Comparison of ENCODE assay signal across 20 mouse cellular contexts in the genomic region with DNA sequence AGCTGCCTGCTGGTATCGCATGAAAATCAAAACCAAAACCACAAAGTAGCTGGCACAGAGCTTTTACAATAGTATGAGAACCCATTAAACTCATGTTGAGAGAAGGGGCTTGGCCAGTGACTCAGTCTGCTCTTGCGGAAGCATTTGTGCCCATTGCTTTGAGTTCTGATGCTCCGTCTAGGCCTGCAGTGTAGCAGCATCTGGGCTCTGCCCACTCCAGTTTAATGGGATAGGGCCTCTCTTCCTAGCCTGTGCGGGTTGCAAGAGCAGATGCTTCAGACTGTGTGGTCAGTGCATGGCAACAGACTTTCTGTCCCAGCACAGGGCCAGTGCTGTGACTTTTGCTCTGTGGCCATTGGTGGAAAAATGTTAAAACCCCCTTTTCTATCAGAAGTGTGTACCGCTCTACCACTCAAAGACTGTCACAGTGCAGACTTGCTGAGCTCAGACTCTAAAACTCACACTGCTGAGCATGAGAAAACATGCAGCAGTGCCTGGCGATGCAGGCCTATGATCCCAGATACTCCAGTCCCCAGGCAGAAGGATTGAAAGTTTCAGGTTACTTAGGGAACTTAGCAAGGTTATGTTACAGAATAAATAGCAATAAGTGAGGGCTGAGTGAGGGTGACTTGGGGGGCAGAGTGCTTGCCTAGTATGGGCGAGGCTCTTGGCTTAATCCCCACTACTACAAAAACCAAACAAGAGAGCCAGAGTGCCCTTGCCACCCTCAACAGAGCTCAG. TPM values are rescaled to one million over a fixed set of nuclear protein-coding genes. Genes with fewer than 3 reads are reported as not detected.
A peak's percentile ranks its signal among the peaks of the same experiment; 100 is the strongest.
DNase-seq lines count a peak whose midpoint lies in the region; ATAC-seq and TF ChIP-seq lines count a peak whose summit lies in the region.
"Had no signal": no experiment of that assay in that cellular context is flagged by ENCODE, and none has a peak within 500 bp of the region (broad histone marks: within the 10 kb centered on the region; RNA-seq: fewer than 3 reads in every experiment).

No protein-coding gene starts in this region.

- no peak overlapping the region for H3K9ac ChIP-seq in heart, embryonic 16.5 days (ENCODE audit: low read length)
- H3K9ac ChIP-seq in stomach, embryonic 14.5 days (replicated peaks; ENCODE audit: low read depth, low read length), result no peak overlapping the region
- H3K9ac ChIP-seq in stomach, postnatal 0 days (ENCODE audit: low read length), result no peak overlapping the region
- no peak overlapping the region for H3K9ac ChIP-seq in limb, embryonic 13.5 days
- H3K9ac ChIP-seq: forebrain, embryonic 12.5 days; heart, embryonic 13.5 days; hindbrain, embryonic 13.5 days had no signal

- H3K4me2 ChIP-seq in heart, embryonic 16.5 days (ENCODE audit: low read depth, low read length), result no peak overlapping the region
- no peak overlapping the region for H3K4me2 ChIP-seq in stomach, embryonic 14.5 days (replicated peaks; ENCODE audit: low read depth, low read length)
- H3K4me2 ChIP-seq in stomach, postnatal 0 days (replicated peaks; ENCODE audit: low read depth), result no peak overlapping the region
- H3K4me2 ChIP-seq in limb, embryonic 13.5 days (replicated peaks), result no peak overlapping the region
- H3K4me2 ChIP-seq: forebrain, embryonic 12.5 days; heart, embryonic 13.5 days; hindbrain, embryonic 13.5 days; midbrain, embryonic 11.5 days had no signal

- no peak for TF ChIP-seq CTCF in stomach, postnatal 0 days (IDR thresholded peaks at IDR 0.05; ENCODE audit: low read depth)

- H3K4me3 ChIP-seq in heart, embryonic 16.5 days (ENCODE audit: low read length), result no peak overlapping the region
- no peak overlapping the region for H3K4me3 ChIP-seq in stomach, embryonic 14.5 days (ENCODE audit: low read depth, low read length)
- H3K4me3 ChIP-seq in stomach, postnatal 0 days (ENCODE audit: low read depth, low read length), result no peak overlapping the region
- no peak overlapping the region for H3K4me3 ChIP-seq in limb, embryonic 13.5 days
- H3K4me3 ChIP-seq: forebrain, embryonic 12.5 days; heart, embryonic 13.5 days; hindbrain, embryonic 13.5 days had no signal

- H3K36me3 ChIP-seq in heart, embryonic 16.5 days (ENCODE audit: control insufficient read depth, insufficient read depth), result no peaks in the 10 kb centered on the region
- H3K36me3 ChIP-seq in stomach, embryonic 14.5 days (ENCODE audit: control insufficient read depth, insufficient read depth, low read length), result no peaks in the 10 kb centered on the region
- no peaks in the 10 kb centered on the region for H3K36me3 ChIP-seq in stomach, postnatal 0 days (ENCODE audit: control insufficient read depth, insufficient read depth, low read length)
- no peaks in the 10 kb centered on the region for H3K36me3 ChIP-seq in limb, embryonic 13.5 days
- H3K36me3 ChIP-seq: forebrain, embryonic 12.5 days; heart, embryonic 13.5 days; hindbrain, embryonic 13.5 days had no signal

- 81% methylated on average over 7 of the region's 7 CpGs for WGBS in heart, embryonic 16.5 days
- 72% methylated on average over 7 of the region's 7 CpGs for WGBS in stomach, embryonic 14.5 days
- 77% methylated on average over 7 of the region's 7 CpGs for WGBS in stomach, postnatal 0 days
- 68% methylated on average over 7 of the region's 7 CpGs for WGBS in limb, embryonic 13.5 days

- 0 out of 2 replicates have a peak, but pooled peaks have one; percentile 32 for ATAC-seq in heart, embryonic 16.5 days (replicated peaks; ENCODE audit: extremely low read depth, insufficient read depth, low FRiP score)
- ATAC-seq in stomach, embryonic 14.5 days (ENCODE audit: insufficient number of reproducible peaks, insufficient read depth, low FRiP score, low read depth), result peak; percentile 43; the same call in 1 of the 2 replicates
- no peak for ATAC-seq in stomach, postnatal 0 days (ENCODE audit: low FRiP score, low TSS enrichment)
- peak; percentile 81 for ATAC-seq in limb, embryonic 13.5 days (ENCODE audit: low FRiP score, low read depth)
- ATAC-seq in frontal cortex, adult (ENCODE audit: low TSS enrichment), result no peak
- ATAC-seq: CD4-positive, CD25-positive, alpha-beta regulatory T cell, adult 4 months; intestine, postnatal 0 days had no signal

- intact Hi-C loops in heart, postnatal 14 days (cut with DNase I), result no loop called here

- H3K9me3 ChIP-seq in heart, embryonic 16.5 days (replicated peaks; ENCODE audit: control insufficient read depth, low read length), result no peaks in the 10 kb centered on the region
- no peaks in the 10 kb centered on the region for H3K9me3 ChIP-seq in stomach, embryonic 14.5 days (ENCODE audit: control insufficient read depth, low read depth, low read length)
- H3K9me3 ChIP-seq in stomach, postnatal 0 days (ENCODE audit: control insufficient read depth, low read length), result no peaks in the 10 kb centered on the region
- no peaks in the 10 kb centered on the region for H3K9me3 ChIP-seq in limb, embryonic 13.5 days
- H3K9me3 ChIP-seq: forebrain, embryonic 12.5 days; heart, embryonic 13.5 days; hindbrain, embryonic 13.5 days had no signal

- no peaks in the 10 kb centered on the region for H3K27me3 ChIP-seq in heart, embryonic 16.5 days (ENCODE audit: control insufficient read depth, insufficient read depth, low read length)
- no peaks in the 10 kb centered on the region for H3K27me3 ChIP-seq in stomach, embryonic 14.5 days (ENCODE audit: control insufficient read depth, insufficient read depth, low read length)
- no peaks in the 10 kb centered on the region for H3K27me3 ChIP-seq in stomach, postnatal 0 days (ENCODE audit: control insufficient read depth, insufficient read depth, low read length)
- H3K27me3 ChIP-seq in limb, embryonic 13.5 days, result no peaks in the 10 kb centered on the region
- H3K27me3 ChIP-seq: forebrain, embryonic 12.5 days; heart, embryonic 13.5 days; hindbrain, embryonic 13.5 days had no signal

- no peak for TF ChIP-seq EP300 in stomach, postnatal 0 days (optimal IDR thresholded peaks at IDR 0.05)

- H3K27ac ChIP-seq in heart, embryonic 16.5 days (ENCODE audit: low read length), result no peak overlapping the region
- H3K27ac ChIP-seq in stomach, embryonic 14.5 days (ENCODE audit: low read length), result no peak overlapping the region
- H3K27ac ChIP-seq in stomach, postnatal 0 days (replicated peaks), result no peak overlapping the region
- peak overlapping the region; percentile 62; the same call in 1 of the 2 replicates for H3K27ac ChIP-seq in limb, embryonic 13.5 days
- H3K27ac ChIP-seq: forebrain, embryonic 12.5 days; heart, embryonic 13.5 days; hindbrain, embryonic 13.5 days had no signal

- no peaks in the 10 kb centered on the region for H3K4me1 ChIP-seq in heart, embryonic 16.5 days (ENCODE audit: control insufficient read depth, insufficient read depth, low read length)
- H3K4me1 ChIP-seq in stomach, embryonic 14.5 days (ENCODE audit: control insufficient read depth, insufficient read depth, low read length), result no peaks in the 10 kb centered on the region
- H3K4me1 ChIP-seq in stomach, postnatal 0 days (replicated peaks; ENCODE audit: control insufficient read depth, insufficient read depth), result no peaks in the 10 kb centered on the region
- H3K4me1 ChIP-seq in limb, embryonic 13.5 days, result peaks cover 13% of the 10 kb centered on the region; the same call in 1 of the 2 replicates
- H3K4me1 ChIP-seq: forebrain, embryonic 12.5 days; heart, embryonic 13.5 days; hindbrain, embryonic 13.5 days had no signal

- no peak for DNase-seq in heart, postnatal 14 days
- DNase-seq in stomach, postnatal 0 days (ENCODE audit: low spot score), result no peak
- DNase-seq in cerebellum, adult 18-20 months, result no peak
- DNase-seq in adrenal gland, postnatal 14 days, result no peak
- DNase-seq: gastrocnemius, postnatal 10 days; thymus, postnatal 14 days had no signal

RNA-seq across cellular contexts. Expression of a gene that starts 13.3 kb away (rescaled TPM):
- polyA plus RNA-seq in heart, embryonic 16.5 days (2015; fragmentation: Nextera tagmentation; extraction: Ambion mirVana), result 36.3 and 41.1 TPM in 2 replicates
- total RNA-seq in heart, postnatal 14 days (2021), result 10 to 100 TPM; 34.1 to 43.8 TPM
- polyA plus RNA-seq in stomach, embryonic 14.5 days (2014; fragmentation: Nextera tagmentation; extraction: Ambion mirVana), result 49.9 and 62.0 TPM in 2 replicates
- 46.0 and 50.6 TPM in 2 replicates for polyA plus RNA-seq in stomach, postnatal 0 days (2015; fragmentation: Nextera tagmentation; extraction: Ambion mirVana)
- polyA plus RNA-seq in limb, embryonic 13.5 days (2015; fragmentation: Nextera tagmentation; extraction: Ambion mirVana), result 152 and 164 TPM in 2 replicates
- total RNA-seq in adrenal gland, postnatal 14 days (2021), result 65.5 and 97.6 TPM in 2 replicates
- polyA plus RNA-seq: CD4-positive, CD25-positive, alpha-beta regulatory T cell, adult 4 months had no signal

RNA-seq across cellular contexts. Expression of a gene that starts 29.4 kb away (rescaled TPM):
- polyA plus RNA-seq in heart, embryonic 16.5 days (2015; fragmentation: Nextera tagmentation; extraction: Ambion mirVana), result 0.19 and 0.45 TPM in 2 replicates
- not detected for total RNA-seq in heart, postnatal 14 days (2021)
- polyA plus RNA-seq in stomach, embryonic 14.5 days (2014; fragmentation: Nextera tagmentation; extraction: Ambion mirVana), result 1.5 and 1.7 TPM in 2 replicates
- polyA plus RNA-seq in stomach, postnatal 0 days (2015; fragmentation: Nextera tagmentation; extraction: Ambion mirVana), result 2.3 and 4.5 TPM in 2 replicates
- 2.3 and 3.6 TPM in 2 replicates for polyA plus RNA-seq in limb, embryonic 13.5 days (2015; fragmentation: Nextera tagmentation; extraction: Ambion mirVana)
- total RNA-seq in adrenal gland, postnatal 14 days (2021), result 3.5 and 20.9 TPM in 2 replicates
- total RNA-seq: layer of hippocampus, adult 8-10 months had no signal
- polyA plus RNA-seq: CD4-positive, CD25-positive, alpha-beta regulatory T cell, adult 4 months; forebrain, embryonic 12.5 days had no signal

RNA-seq across cellular contexts. Expression of a gene that starts 38.6 kb away (rescaled TPM):
- not detected in 2 replicates for polyA plus RNA-seq in heart, embryonic 16.5 days (2015; fragmentation: Nextera tagmentation; extraction: Ambion mirVana)
- not detected for total RNA-seq in heart, postnatal 14 days (2021)
- 0.25 TPM in 1 of 2 replicates, not detected in the other for polyA plus RNA-seq in stomach, embryonic 14.5 days (2014; fragmentation: Nextera tagmentation; extraction: Ambion mirVana)
- polyA plus RNA-seq in stomach, postnatal 0 days (2015; fragmentation: Nextera tagmentation; extraction: Ambion mirVana), result not detected in 2 replicates
- polyA plus RNA-seq in limb, embryonic 13.5 days (2015; fragmentation: Nextera tagmentation; extraction: Ambion mirVana), result 0.19 TPM in 1 of 2 replicates, not detected in the other
- total RNA-seq in adrenal gland, postnatal 14 days (2021), result not detected in 2 replicates
- total RNA-seq: gastrocnemius, postnatal 10 days; layer of hippocampus, adult 8-10 months; left cerebral cortex, postnatal 10 days had no signal
- polyA plus RNA-seq: CD4-positive, CD25-positive, alpha-beta regulatory T cell, adult 4 months; cortical plate, adult 2 months; forebrain, embryonic 12.5 days; heart, embryonic 13.5 days; hindbrain, embryonic 13.5 days; intestine, postnatal 0 days; liver, embryonic 16.5 days; midbrain, embryonic 11.5 days had no signal

Comparison
In these comparisons a context has a peak if more than half of its experiments do, and no peak if none do; other contexts are left out.
1. ATAC-seq: peak in heart, embryonic 16.5 days (single experiment), stomach, embryonic 14.5 days (single experiment) and limb, embryonic 13.5 days (single experiment); none in stomach, postnatal 0 days (single experiment) and frontal cortex, adult (single experiment).